Comparison of ENCODE assay signal across 8 mouse cellular contexts in the genomic region with DNA sequence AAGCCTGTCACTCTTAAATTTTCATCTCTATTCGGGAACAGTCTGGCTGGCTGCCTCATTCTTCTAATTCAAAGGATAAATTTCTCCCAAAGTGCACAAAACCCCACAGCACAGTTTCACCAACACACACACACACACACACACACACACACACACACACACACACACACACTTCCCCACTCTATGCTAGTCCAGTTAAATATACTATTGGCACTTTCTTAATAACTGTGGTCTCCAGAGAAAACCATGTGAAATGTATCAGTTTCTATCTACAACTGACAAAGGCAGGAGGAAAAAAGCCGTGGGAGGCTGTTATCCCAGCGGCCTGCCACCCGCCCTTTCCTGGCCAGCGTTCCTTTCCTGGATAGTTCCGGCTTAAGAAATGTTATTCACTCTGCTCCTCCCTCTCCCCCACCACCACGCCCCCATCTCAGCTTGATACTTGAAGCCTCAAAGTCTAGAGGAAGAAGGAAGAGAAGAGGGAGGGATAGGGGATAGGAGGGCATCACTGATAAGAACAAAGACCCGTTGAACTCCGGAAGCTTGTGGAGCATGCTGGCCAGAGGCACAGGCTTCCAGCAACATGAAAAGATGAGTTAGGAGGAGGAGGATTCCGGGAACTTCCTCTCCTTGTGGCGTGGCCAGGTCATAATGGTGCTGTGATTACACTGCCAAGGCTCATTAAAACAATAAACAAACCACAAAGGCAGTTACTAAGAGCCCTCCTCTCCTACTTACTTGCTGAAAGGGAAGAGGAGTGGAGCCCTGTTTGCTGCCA.
DNase-seq lines count a peak whose midpoint lies in the region.

No protein-coding gene starts in this region.

- peak; percentile 71 for DNase-seq in adrenal gland, adult 2 months
- peak; percentile 56 for DNase-seq in forebrain, embryonic 10.5 days (ENCODE audit: extremely low spot score, low spot score)
- peak; percentile 66 to 71 for DNase-seq in heart, postnatal 10 days
- peak; percentile 86 for DNase-seq in kidney, postnatal 14 days
- DNase-seq in lung, postnatal 25 days (ENCODE audit: low spot score): peak; percentile 54
- DNase-seq in retina, postnatal 1 day: peak; percentile 77
- DNase-seq in thymus, postnatal 36 days: no peak
- no peak for DNase-seq in T-cell, adult 2 months (ENCODE audit: low spot score)

- H3K36me3 ChIP-seq in forebrain, embryonic 10.5 days (replicated peaks): no peaks in the 10 kb centered on the region

- no peaks in the 10 kb centered on the region for H3K9me3 ChIP-seq in forebrain, embryonic 10.5 days

- WGBS in forebrain, embryonic 10.5 days: 6% methylated on average over 11 of the region's 11 CpGs

- H3K4me3 ChIP-seq in forebrain, embryonic 10.5 days: peak overlapping the region; percentile 36

- peaks cover 12% of the 10 kb centered on the region for H3K4me1 ChIP-seq in forebrain, embryonic 10.5 days

- H3K27ac ChIP-seq in forebrain, embryonic 10.5 days: peak overlapping the region; percentile 79

- intact Hi-C loops in heart, postnatal 10 days (cut with DNase I): loop anchor here (2.0 to 10.0 kb wide), 6 partner anchors 93 to 1606 kb away; no protein-coding TSS in a partner anchor

- no peaks in the 10 kb centered on the region for H3K27me3 ChIP-seq in forebrain, embryonic 10.5 days (ENCODE audit: poor library complexity, severe bottlenecking)

Comparison
In these comparisons a context has a peak if more than half of its experiments do, and no peak if none do; other contexts are left out.
1. DNase-seq: peak in adrenal gland, adult 2 months (single experiment), forebrain, embryonic 10.5 days (single experiment), heart, postnatal 10 days (2 of 2), kidney, postnatal 14 days (single experiment), lung, postnatal 25 days (single experiment) and retina, postnatal 1 day (single experiment); none in thymus, postnatal 36 days (0 of 2) and T-cell, adult 2 months (single experiment).